Mouse (Mus musculus) urinary bladder, postnatal 25 days (tissue): ENCODE data around the gene Gprin2.
A peak's percentile ranks its signal among the peaks of the same experiment; 100 is the strongest.

Source experiments
- DNase-seq: peaks from one replicate; pipeline ENCODE4 v3.0.0; 2022; ENCODE audit warnings: low spot score

Gprin2 gene

DNA sequence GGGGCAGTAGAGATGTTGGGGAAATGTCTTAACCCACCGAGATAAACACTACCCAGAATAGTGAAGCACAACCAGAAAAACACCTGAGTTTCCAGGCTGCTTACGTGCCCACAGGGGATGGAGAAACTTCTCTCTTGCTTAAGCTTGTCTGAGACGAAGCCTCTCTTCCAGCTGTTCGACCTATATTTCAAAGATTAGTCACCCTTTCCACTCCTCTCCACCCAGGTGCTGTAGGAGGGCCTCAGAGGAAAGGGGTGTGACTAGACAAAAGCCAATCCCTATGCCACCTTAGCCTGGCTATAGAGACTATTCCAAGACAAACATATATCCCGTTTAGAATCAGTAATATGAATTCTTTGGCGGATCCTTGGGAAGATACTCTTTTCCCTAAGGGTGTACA lies 6.5 kb upstream of the Gprin2 start:
- no peak for DNase-seq

DNA sequence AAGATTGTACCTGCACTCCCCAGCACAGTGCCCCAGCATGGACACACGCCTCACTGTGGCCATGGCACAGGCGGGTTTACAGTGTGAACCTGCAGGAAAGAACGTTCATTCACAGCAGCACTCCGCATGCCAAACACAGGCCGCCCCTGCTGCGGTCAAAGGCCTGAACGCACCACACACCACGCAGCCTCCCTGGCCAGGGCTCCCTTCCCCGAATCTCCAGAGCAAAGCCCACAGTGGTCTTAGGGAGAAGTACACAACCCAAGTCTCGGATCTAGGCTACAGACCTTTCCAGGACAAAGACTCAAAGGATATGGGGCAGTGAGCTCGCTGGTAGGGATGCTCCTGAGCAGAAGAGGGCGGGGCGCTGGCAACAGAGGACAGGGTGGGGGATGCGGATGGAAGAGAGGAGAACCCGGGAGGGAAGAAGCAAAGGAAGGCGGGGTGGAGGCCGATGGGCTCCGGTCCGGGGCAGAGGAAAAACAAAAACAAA lies 669 bp downstream of the Gprin2 start:
- peak; percentile 23 for DNase-seq

- no peak for DNase-seq
These were observed 4.7 kb downstream of the Gprin2 start for GRCm38 (mm10) chr14:34196706-34197105.

GRCm38 (mm10) chr14:34195466-34195865 lies 6.0 kb downstream of the Gprin2 start:
- no peak for DNase-seq

DNA sequence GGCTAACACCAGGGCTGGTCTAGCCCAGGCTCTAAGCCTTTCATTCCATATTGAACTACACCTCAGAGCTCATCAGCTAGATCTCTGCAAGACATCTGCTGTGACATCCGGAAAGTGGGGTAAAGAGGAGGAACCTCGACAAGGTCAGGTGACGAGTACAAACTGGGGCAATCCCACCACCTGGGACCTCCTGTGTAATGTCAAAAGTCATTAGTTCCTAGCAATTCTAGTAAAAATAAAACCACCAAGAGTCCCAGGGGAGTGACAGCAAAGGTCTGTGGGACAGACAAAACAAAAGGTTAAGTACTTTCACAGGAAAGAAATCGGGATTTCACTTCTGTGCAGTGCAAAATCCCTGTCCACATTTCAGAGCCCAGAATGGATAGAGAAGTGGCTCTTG lies 7.6 kb downstream of the Gprin2 start:
- no peak for DNase-seq

GRCm38 (mm10) chr14:34190361-34190760 lies 11.1 kb downstream of the Gprin2 start:
- no peak for DNase-seq

- peak; percentile 19 for DNase-seq
These were observed 12.8 kb downstream of the Gprin2 start for GRCm38 (mm10) chr14:34188629-34189028.

GRCm38 (mm10) chr14:34183101-34183500 lies 18.4 kb downstream of the Gprin2 start:
- DNase-seq = no peak

GRCm38 (mm10) chr14:34179351-34179750 lies 22.1 kb downstream of the Gprin2 start:
- no peak for DNase-seq

GRCm38 (mm10) chr14:34171107-34171506 lies 30.3 kb downstream of the Gprin2 start:
- no peak for DNase-seq

DNA sequence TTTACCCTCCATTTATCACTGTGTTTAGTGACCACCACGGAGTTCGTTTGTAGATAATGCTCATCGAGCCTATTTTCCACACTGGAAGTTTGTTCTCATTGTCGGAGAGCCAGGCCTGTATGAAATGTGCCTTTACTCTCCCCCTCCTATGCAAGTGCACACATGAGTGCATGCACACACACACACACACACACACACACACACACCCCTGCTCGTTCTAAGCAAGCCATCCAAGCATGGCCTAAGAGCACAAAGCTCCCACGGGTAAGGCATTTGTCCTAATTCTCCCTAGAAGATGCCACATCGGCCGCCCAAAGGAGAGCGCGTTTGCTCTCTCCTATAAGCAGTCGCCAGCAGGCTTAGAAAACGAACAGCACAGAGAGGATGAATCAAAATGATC lies 45.7 kb downstream of the Gprin2 start:
- DNase-seq = no peak

GRCm38 (mm10) chr14:34154601-34155337 lies 46.7 kb downstream of the Gprin2 start:
- DNase-seq = peak; percentile 62

DNA sequence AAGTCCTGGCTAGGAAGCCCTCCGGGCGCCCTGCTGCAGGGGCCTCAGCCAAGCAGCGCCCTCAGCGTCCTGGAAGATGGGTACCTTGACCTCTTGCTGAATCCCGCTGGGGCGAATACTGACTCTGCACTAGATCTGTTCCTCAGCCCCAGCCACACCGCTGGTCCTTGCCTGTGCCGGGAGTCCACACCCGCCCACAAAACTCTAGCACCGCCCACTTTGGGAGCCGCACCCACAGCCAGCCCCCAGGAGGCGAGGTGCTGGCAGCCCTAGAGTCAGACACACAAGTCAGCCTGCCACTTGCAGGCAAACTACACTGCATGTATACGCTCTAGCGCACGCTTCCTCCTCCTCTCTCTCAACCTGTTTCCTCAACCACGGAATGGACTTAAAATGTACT lies 49.1 kb downstream of the Gprin2 start, which contains the start of gene Npy4r:
Gene Npy4r, minus strand, starts transcription at position 148 of the 400 bp plus-strand sequence.
- DNase-seq = peak; percentile 51

- no peak for DNase-seq
These were observed 58.5 kb downstream of the Gprin2 start for GRCm38 (mm10) chr14:34142915-34143314.

GRCm38 (mm10) chr14:34142316-34142715 lies 59.1 kb downstream of the Gprin2 start:
- no peak for DNase-seq

DNA sequence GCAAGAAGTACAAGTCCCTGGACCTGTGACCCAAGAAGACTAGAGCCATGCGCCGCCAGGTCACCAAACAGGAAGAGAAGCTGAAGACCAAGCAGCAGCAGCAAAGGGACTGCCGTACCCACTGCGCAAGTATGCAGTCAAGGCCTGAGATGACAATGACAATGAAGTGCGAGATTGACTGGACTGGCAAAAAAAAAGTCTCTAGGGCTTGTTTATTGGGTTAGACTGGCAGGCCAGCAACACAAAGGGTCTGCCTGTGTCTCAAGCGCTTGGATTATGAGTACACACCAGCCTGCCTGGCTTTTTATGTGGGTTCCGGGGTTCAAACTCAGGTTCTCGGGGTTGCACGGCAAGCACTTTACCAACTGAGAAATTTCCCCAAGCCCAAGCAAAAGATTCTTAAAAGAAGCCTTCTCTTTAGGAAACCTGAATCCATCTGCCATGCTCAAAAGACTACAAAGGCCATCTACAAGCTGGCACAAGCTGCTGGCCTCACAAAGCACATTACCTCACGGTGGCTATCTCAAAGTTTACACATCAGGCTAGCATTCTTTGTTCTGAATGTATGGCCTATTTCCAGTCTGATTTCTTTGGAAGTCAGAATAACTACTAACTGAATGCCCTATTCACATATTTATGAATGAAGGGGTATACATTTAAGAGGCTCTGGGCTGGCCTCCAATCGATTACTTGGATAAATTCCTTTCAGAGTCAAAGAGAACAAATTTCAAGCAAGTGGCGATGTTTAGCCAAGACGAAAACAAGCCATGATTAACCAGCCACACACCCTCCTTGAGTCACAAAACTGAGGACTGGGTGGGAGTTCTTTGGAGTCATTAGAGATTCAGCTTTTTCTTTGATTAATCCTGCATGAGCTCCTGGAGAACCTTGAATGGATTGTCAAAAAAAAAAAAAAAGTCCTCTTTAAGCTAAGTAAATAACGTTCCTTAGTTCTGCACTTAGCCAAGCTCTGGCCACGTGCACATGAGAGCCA lies 61.5 kb downstream of the Gprin2 start:
- DNase-seq = no peak
